Mouse (Mus musculus) spleen, adult 2 months (tissue): ENCODE results near the gene Olfr1408.

ENCODE experiments used
- CTCF ChIP-seq: fragments of 200-500 bp; IDR thresholded peaks from 2 replicates; pipeline ENCODE4 v1.5.1; 2011; ENCODE audit warnings: mild to moderate bottlenecking, inconsistent platforms; ENCODE audit not compliant: insufficient read depth, insufficient read length, insufficient replicate concordance; ENCODE audit errors: extremely low read depth
- POLR2A ChIP-seq: fragments of 200-500 bp; IDR thresholded peaks from 2 replicates; pipeline ENCODE4 v1.6.1; 2011; ENCODE audit warnings: low read depth, low read length, inconsistent platforms

- no peak for TF ChIP-seq POLR2A
- TF ChIP-seq CTCF: no peak
These were observed 37.1 kb upstream of the Olfr1408 start for GRCm38 (mm10) chr1:173174154-173174842.
